Mouse (Mus musculus) adrenal gland, postnatal 4 days (tissue): ENCODE results near the gene Uchl1. TPM values are rescaled to one million over a fixed set of nuclear protein-coding genes. Genes with fewer than 3 reads are reported as not detected.

Source experiments
- DNase-seq, 2 experiments: peaks; one replicate each; pipeline ENCODE4 v3.0.0; 2021 to 2022; ENCODE audit warnings: low spot score in 2 of 2, mixed read lengths in 2 of 2
- long read RNA-seq, 2 experiments: library from polyadenylated mRNA; stranded (forward); transcript quantifications; one replicate each; pipeline ENCODE4 v2.0.0; 2021
- total RNA-seq, 2 experiments: library from RNA; stranded (reverse); gene quantifications; 2 replicates each; pipeline ENCODE4 v1.2.3; 2021

The Uchl1 gene
- 100 to 1,000 TPM; 219 to 249 TPM for total RNA-seq
- long read RNA-seq, experiment 1, transcript Uchl1-202 (7 exons, 980 nt) = major isoform, 8 of 114 reads
- long read RNA-seq, experiment 1, partial matches to known transcripts = 7 of 114 reads
- long read RNA-seq, experiment 1, other reads (novel, unspliced or antisense) = 99 of 114 reads
- long read RNA-seq, experiment 2, partial matches to known transcripts = 20 of 206 reads
- long read RNA-seq, experiment 2, other reads (novel, unspliced or antisense) = 181 of 206 reads

- peak in 1 of 2 experiments; percentile 45 for DNase-seq
These were observed at the start of gene Uchl1 for GRCm38 (mm10) chr5:66675983-66676382. Uchl1 (plus strand) TSS chr5:66676091.

- no peak for DNase-seq
These were observed 48.1 kb upstream of the Uchl1 start for GRCm38 (mm10) chr5:66627805-66628204.

- DNase-seq = no peak
These were observed 40.3 kb upstream of the Uchl1 start for GRCm38 (mm10) chr5:66635459-66636079.

- DNase-seq = no peak
These were observed 33.7 kb upstream of the Uchl1 start for GRCm38 (mm10) chr5:66642156-66642555.

GRCm38 (mm10) chr5:66643260-66643659, 32.6 kb upstream of the Uchl1 start:
- no peak for DNase-seq

- DNase-seq = no peak
These were observed 28.4 kb upstream of the Uchl1 start for GRCm38 (mm10) chr5:66647504-66647903.

GRCm38 (mm10) chr5:66654220-66654619, 21.7 kb upstream of the Uchl1 start:
- no peak for DNase-seq

GRCm38 (mm10) chr5:66675189-66675890, 551 bp upstream of the Uchl1 start:
- DNase-seq = no peak

GRCm38 (mm10) chr5:66676457-66677117, 696 bp downstream of the Uchl1 start:
- DNase-seq = no peak

- no peak for DNase-seq
These were observed 1.8 kb downstream of the Uchl1 start for GRCm38 (mm10) chr5:66677411-66678345.

GRCm38 (mm10) chr5:66679222-66679621, 3.3 kb downstream of the Uchl1 start:
- DNase-seq = no peak

GRCm38 (mm10) chr5:66685930-66686329, 10.0 kb downstream of the Uchl1 start:
- DNase-seq = no peak

- no peak for DNase-seq
These were observed 11.0 kb downstream of the Uchl1 start for GRCm38 (mm10) chr5:66686863-66687262.

GRCm38 (mm10) chr5:66687737-66688136, 11.8 kb downstream of the Uchl1 start:
- no peak for DNase-seq

- no peak for DNase-seq
These were observed 12.4 kb downstream of the Uchl1 start for GRCm38 (mm10) chr5:66688286-66688685.

- no peak for DNase-seq
These were observed 13.9 kb downstream of the Uchl1 start for GRCm38 (mm10) chr5:66689796-66690195.

- DNase-seq = no peak
These were observed 17.3 kb downstream of the Uchl1 start for GRCm38 (mm10) chr5:66693231-66693630.

- no peak for DNase-seq
These were observed 21.2 kb downstream of the Uchl1 start for GRCm38 (mm10) chr5:66697119-66697518.

- no peak for DNase-seq
These were observed 24.0 kb downstream of the Uchl1 start for GRCm38 (mm10) chr5:66699911-66700310.

GRCm38 (mm10) chr5:66701951-66702350, 26.1 kb downstream of the Uchl1 start:
- no peak for DNase-seq
